Mouse (Mus musculus): ENCODE measurements around the gene Vamp1. TPM values are rescaled to one million over a fixed set of nuclear protein-coding genes. Genes with fewer than 3 reads are reported as not detected.
A peak's percentile ranks its signal among the peaks of the same experiment; 100 is the strongest.

Vamp1 gene
- total and polyA plus RNA-seq, 3 experiments = 2.8 to 21.9 (median 6.1) TPM

DNA sequence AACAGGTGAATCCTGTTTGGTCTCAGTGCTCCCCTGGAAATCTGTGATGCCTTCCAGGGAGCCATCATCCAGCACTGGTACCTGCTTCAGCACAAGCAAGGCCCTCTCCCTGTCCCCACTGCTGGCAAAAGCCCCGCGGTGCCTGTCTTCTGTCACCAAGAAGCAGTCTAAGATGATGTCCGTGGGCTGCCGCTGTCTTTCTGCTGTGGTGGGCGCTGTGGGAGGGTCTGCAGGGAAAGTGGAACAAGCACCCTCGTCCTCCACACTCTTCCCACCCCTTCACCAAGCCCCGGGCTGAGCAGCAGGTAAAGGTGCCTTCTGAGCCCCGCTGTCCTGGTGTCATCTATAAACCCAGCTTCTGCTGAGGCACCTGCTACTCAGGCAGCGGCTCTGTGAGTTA is 15.2 kb downstream of the Vamp1 start:
- Histone ChIP-seq H3K36me3 (replicated peaks) (peaks cover 40% of the 10 kb centered on the region), H3K9me3 (replicated peaks) (no peaks in the 10 kb centered on the region), H3K4me1 (ENCODE audit: insufficient read depth, low read depth, low read length) (peaks cover 44% of the 10 kb centered on the region), H3K27me3 (ENCODE audit: insufficient read depth, low read length) (no peaks in the 10 kb centered on the region), H3K4me3 (ENCODE audit: low read depth, low read length) (peak overlapping the region; percentile 45; the same call in 1 of the 2 replicates)
- DNase-seq (ENCODE audit: low spot score) = no peak
- TF ChIP-seq POLR2AphosphoS5 (IDR thresholded peaks at IDR 0.05; ENCODE audit: insufficient replicate concordance, low read depth, low read length) = no peak
- no peak for TF ChIP-seq GATA2 (IDR thresholded peaks at IDR 0.05; ENCODE audit: borderline replicate concordance, low read depth, low read length)
- TF ChIP-seq GATA1 (IDR thresholded peaks at IDR 0.05; ENCODE audit: borderline replicate concordance, low read length) = no peak
- TF ChIP-seq TAL1 (conservative IDR thresholded peaks at IDR 0.05; ENCODE audit: low read depth, low read length) = no peak
- no peak for TF ChIP-seq CTCF (IDR thresholded peaks at IDR 0.05; ENCODE audit: low read depth, low read length)
- no peak for ATAC-seq (ENCODE audit: extremely low read depth, insufficient number of reproducible peaks, low FRiP score, poor library complexity, severe bottlenecking)

DNA sequence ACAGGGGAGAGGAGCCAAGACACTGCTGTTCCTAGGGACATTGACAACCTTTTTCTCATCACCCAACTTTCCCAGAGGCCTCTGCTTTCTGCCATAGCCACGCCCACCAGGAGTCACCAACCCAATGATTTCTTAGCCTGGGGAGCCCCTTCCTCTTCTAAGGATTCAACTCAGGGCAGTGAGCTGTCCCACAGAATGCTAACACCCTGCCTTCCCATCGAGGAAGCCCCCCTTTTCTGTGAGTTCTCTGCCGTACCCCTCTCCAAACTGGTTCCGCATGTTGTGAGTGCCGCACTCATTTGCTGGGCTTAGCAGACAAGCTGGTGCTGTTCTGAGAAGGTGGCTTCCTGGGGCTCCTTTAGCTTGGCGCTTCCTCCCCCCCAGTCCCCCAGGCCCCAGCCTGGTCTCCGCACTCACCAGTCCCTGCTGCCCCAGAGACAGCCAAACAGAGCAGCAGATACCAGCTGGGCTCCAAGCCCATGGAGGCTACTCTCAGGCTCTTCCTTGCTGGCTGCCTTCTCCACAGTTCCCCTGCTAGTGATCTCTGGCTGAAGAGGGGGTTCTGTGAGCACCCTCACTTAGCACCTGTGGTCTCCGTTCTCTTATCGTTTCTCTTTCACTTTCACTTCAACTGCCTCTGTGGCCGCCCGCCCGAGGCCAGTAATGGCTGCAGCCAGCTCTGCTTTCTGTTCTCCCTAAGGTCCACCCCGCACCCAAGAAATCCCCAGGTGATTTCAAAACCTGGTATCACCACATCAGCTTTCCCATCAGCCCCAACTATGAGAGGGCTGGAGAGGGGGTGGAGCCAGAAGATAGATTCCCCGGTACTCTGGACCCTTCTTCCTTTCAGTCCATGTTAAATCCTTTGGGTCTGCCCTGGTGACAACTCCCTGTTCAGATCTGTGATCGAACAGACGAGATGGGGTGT is 16.0 kb downstream of the Vamp1 start, which contains the start of gene Tapbpl:
TSS of gene Tapbpl (minus strand) at position 744 of the 928 bp plus-strand sequence.
- ATAC-seq (ENCODE audit: extremely low read depth, insufficient number of reproducible peaks, low FRiP score, poor library complexity, severe bottlenecking) (peak; percentile 67), DNase-seq (ENCODE audit: low spot score) (peak; percentile 85)
- H3K9me3 ChIP-seq (replicated peaks) = no peaks in the 10 kb centered on the region
- TF ChIP-seq TAL1 (conservative IDR thresholded peaks at IDR 0.05; ENCODE audit: low read depth, low read length) = no peak
- no peak for TF ChIP-seq GATA2 (IDR thresholded peaks at IDR 0.05; ENCODE audit: borderline replicate concordance, low read depth, low read length)
- TF ChIP-seq POLR2AphosphoS5 (IDR thresholded peaks at IDR 0.05; ENCODE audit: insufficient replicate concordance, low read depth, low read length) = no peak
- TF ChIP-seq GATA1 (IDR thresholded peaks at IDR 0.05; ENCODE audit: borderline replicate concordance, low read length) = no peak
- TF ChIP-seq CTCF (IDR thresholded peaks at IDR 0.05; ENCODE audit: low read depth, low read length) = no peak
- peaks cover 36% of the 10 kb centered on the region for H3K36me3 ChIP-seq (replicated peaks)
- peak within 1 kb of the TSS; percentile 74 for H3K4me3 ChIP-seq (ENCODE audit: low read depth, low read length)
- peaks cover 44% of the 10 kb centered on the region for H3K4me1 ChIP-seq (ENCODE audit: insufficient read depth, low read depth, low read length)
- H3K27me3 ChIP-seq (ENCODE audit: insufficient read depth, low read length) = no peaks in the 10 kb centered on the region

DNA sequence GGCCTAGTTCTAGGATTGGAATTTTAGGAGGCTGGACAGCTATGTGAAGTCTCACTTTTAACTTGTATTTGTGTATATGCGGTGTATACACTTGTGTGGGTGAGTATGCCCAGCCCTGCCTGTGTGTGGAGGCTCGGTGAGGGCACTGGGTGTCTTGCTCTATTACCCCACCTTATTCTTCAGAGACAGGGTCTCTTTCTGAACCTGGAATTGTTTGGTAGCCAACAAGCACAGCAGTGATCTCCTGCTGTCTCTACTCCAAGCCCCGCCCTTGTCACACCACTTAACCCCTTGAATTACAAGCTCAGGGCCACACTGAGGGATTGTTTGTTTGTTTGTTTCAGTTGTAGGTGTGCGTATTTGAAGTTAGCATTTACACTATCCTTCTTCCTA is 16.7 kb downstream of the Vamp1 start:
- H3K9me3 ChIP-seq (replicated peaks) = no peaks in the 10 kb centered on the region
- H3K27me3 ChIP-seq (ENCODE audit: insufficient read depth, low read length) = no peaks in the 10 kb centered on the region
- H3K36me3 ChIP-seq (replicated peaks) = peaks cover 30% of the 10 kb centered on the region
- H3K4me3 ChIP-seq (ENCODE audit: low read depth, low read length) = peak overlapping the region; percentile 74
- TF ChIP-seq POLR2AphosphoS5 (IDR thresholded peaks at IDR 0.05; ENCODE audit: insufficient replicate concordance, low read depth, low read length) = no peak
- no peak for TF ChIP-seq GATA2 (IDR thresholded peaks at IDR 0.05; ENCODE audit: borderline replicate concordance, low read depth, low read length)
- TF ChIP-seq TAL1 (conservative IDR thresholded peaks at IDR 0.05; ENCODE audit: low read depth, low read length) = no peak
- TF ChIP-seq GATA1 (IDR thresholded peaks at IDR 0.05; ENCODE audit: borderline replicate concordance, low read length) = no peak
- TF ChIP-seq CTCF (IDR thresholded peaks at IDR 0.05; ENCODE audit: low read depth, low read length) = no peak
- DNase-seq (ENCODE audit: low spot score) (no peak), ATAC-seq (ENCODE audit: extremely low read depth, insufficient number of reproducible peaks, low FRiP score, poor library complexity, severe bottlenecking) (peak; percentile 37; the same call in 1 of the 2 replicates)
- peaks cover 44% of the 10 kb centered on the region for H3K4me1 ChIP-seq (ENCODE audit: insufficient read depth, low read depth, low read length)

DNA sequence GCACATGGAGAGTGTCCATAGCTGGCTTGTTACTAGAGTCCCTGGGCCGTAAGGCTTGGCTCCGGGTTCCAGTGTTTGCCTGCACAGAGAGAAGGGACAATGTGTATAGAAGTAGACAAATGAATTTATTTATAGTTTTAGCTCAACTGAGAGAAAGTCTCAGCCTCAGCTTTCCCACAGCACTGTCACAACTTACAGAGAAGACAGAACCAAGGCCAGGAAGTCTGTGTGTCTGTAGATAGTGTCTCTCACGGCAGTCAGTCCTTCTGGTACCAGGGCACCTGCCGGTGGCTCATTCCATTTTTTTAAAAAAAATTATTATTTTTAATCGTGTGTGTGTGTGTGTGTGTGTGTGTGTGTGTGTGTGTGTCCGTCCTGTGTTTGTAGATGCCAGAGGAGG is 17.2 kb downstream of the Vamp1 start:
- H3K4me3 ChIP-seq (ENCODE audit: low read depth, low read length) = no peak overlapping the region; the same call in 1 of the 2 replicates
- ATAC-seq (ENCODE audit: extremely low read depth, insufficient number of reproducible peaks, low FRiP score, poor library complexity, severe bottlenecking) = no peak
- H3K27me3 ChIP-seq (ENCODE audit: insufficient read depth, low read length) = no peaks in the 10 kb centered on the region
- peaks cover 30% of the 10 kb centered on the region for H3K36me3 ChIP-seq (replicated peaks)
- TF ChIP-seq GATA2 (IDR thresholded peaks at IDR 0.05; ENCODE audit: borderline replicate concordance, low read depth, low read length) (no peak), TAL1 (conservative IDR thresholded peaks at IDR 0.05; ENCODE audit: low read depth, low read length) (no peak), POLR2AphosphoS5 (IDR thresholded peaks at IDR 0.05; ENCODE audit: insufficient replicate concordance, low read depth, low read length) (no peak), GATA1 (IDR thresholded peaks at IDR 0.05; ENCODE audit: borderline replicate concordance, low read length) (no peak)
- H3K4me1 ChIP-seq (ENCODE audit: insufficient read depth, low read depth, low read length) = peaks cover 44% of the 10 kb centered on the region
- DNase-seq (ENCODE audit: low spot score) = no peak
- no peaks in the 10 kb centered on the region for H3K9me3 ChIP-seq (replicated peaks)

DNA sequence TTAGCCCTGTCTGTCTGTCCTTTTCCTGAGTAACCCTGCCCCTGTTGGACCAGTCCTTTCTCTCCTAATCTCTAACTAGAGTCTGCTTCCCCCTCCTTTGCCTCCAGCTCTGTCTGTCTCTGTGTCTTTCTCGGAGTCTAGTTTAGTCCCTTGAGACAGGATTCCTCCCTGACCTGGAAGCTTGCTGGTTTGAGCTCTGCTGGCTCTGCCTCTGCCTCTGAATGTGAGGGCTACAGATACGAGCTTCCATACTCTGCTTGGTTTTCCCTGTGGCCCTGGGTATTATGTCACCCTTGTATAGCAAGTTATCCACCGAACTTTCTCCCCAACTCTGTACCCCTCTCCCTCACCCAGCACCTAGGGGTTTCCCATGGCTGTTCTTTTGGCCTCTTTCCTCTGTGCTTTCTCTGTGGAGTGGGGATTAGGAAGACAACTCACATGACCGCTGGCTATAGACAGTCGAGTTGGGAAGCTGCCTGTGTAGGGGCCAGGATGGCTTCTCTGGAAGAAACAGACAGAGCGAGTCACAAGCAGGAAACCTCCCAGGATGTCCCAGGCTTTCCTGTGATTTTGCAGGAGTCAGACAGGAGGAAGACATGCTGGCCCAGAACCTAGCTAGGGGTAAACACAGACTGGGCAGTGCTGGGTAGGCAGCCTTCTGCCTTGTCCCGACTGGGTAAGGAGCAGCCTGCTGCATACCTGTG is 18.6 kb downstream of the Vamp1 start:
- DNase-seq (ENCODE audit: low spot score) (no peak), ATAC-seq (ENCODE audit: extremely low read depth, insufficient number of reproducible peaks, low FRiP score, poor library complexity, severe bottlenecking) (no peak)
- H3K27me3 ChIP-seq (ENCODE audit: insufficient read depth, low read length) = no peaks in the 10 kb centered on the region
- no peaks in the 10 kb centered on the region for H3K9me3 ChIP-seq (replicated peaks)
- no peak overlapping the region for H3K4me3 ChIP-seq (ENCODE audit: low read depth, low read length)
- peaks cover 41% of the 10 kb centered on the region for H3K4me1 ChIP-seq (ENCODE audit: insufficient read depth, low read depth, low read length)
- TF ChIP-seq GATA1 (IDR thresholded peaks at IDR 0.05; ENCODE audit: borderline replicate concordance, low read length) (no peak), TAL1 (conservative IDR thresholded peaks at IDR 0.05; ENCODE audit: low read depth, low read length) (no peak), GATA2 (IDR thresholded peaks at IDR 0.05; ENCODE audit: borderline replicate concordance, low read depth, low read length) (no peak), CTCF (IDR thresholded peaks at IDR 0.05; ENCODE audit: low read depth, low read length) (no peak), POLR2AphosphoS5 (IDR thresholded peaks at IDR 0.05; ENCODE audit: insufficient replicate concordance, low read depth, low read length) (no peak)
- H3K36me3 ChIP-seq (replicated peaks) = peaks cover 22% of the 10 kb centered on the region

DNA sequence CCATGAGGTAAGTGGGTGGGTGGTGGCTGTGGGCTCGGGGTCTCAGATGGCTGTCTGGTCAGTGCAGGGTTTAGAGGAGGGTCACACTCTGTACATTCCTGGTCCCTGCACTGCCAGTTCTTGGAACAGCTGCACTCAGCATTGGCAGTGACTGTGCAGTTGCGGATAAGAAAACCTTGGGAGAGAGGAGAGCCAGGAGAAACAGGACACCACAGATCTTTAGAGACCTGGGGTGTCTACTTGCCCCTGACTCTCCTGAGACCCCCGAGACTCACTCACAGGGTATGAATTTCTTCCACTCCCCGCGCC is 19.1 kb downstream of the Vamp1 start:
- H3K4me3 ChIP-seq (ENCODE audit: low read depth, low read length) = no peak overlapping the region
- H3K9me3 ChIP-seq (replicated peaks) = no peaks in the 10 kb centered on the region
- no peaks in the 10 kb centered on the region for H3K27me3 ChIP-seq (ENCODE audit: insufficient read depth, low read length)
- H3K4me1 ChIP-seq (ENCODE audit: insufficient read depth, low read depth, low read length) = peaks cover 41% of the 10 kb centered on the region
- ATAC-seq (ENCODE audit: extremely low read depth, insufficient number of reproducible peaks, low FRiP score, poor library complexity, severe bottlenecking) (no peak), DNase-seq (ENCODE audit: low spot score) (no peak)
- TF ChIP-seq GATA1 (IDR thresholded peaks at IDR 0.05; ENCODE audit: borderline replicate concordance, low read length) (no peak), POLR2AphosphoS5 (IDR thresholded peaks at IDR 0.05; ENCODE audit: insufficient replicate concordance, low read depth, low read length) (no peak), GATA2 (IDR thresholded peaks at IDR 0.05; ENCODE audit: borderline replicate concordance, low read depth, low read length) (no peak), TAL1 (conservative IDR thresholded peaks at IDR 0.05; ENCODE audit: low read depth, low read length) (no peak), CTCF (IDR thresholded peaks at IDR 0.05; ENCODE audit: low read depth, low read length) (no peak)
- peaks cover 25% of the 10 kb centered on the region for H3K36me3 ChIP-seq (replicated peaks)
